Mouse (Mus musculus) olfactory bulb, adult 2 months (tissue): ENCODE data around the gene Cs. TPM values are rescaled to one million over a fixed set of nuclear protein-coding genes. Genes with fewer than 3 reads are reported as not detected.

Source experiments
- H3K27ac ChIP-seq: fragments of 200-500 bp; 2 replicates; pipeline ENCODE4 v1.5.1; 2012; ENCODE audit warnings: low read depth, low read length; ENCODE audit not compliant: insufficient read depth
- H3K4me1 ChIP-seq: fragments of 200-500 bp; 2 replicates; pipeline ENCODE4 v1.6.1; 2012; ENCODE audit warnings: low read length; ENCODE audit not compliant: control insufficient read depth, insufficient read depth
- H3K4me3 ChIP-seq: fragments of 200-500 bp; 2 replicates; pipeline ENCODE4 v1.5.1; 2012; ENCODE audit warnings: mild to moderate bottlenecking, low read depth, low read length, moderate library complexity; ENCODE audit not compliant: insufficient read depth
- CTCF ChIP-seq: fragments of 200-500 bp; IDR thresholded peaks from 2 replicates; pipeline ENCODE4 v1.5.1; 2012; ENCODE audit warnings: low read depth, mild to moderate bottlenecking, low read length, moderate library complexity; ENCODE audit not compliant: insufficient read depth
- POLR2A ChIP-seq: fragments of 200-500 bp; IDR thresholded peaks from 2 replicates; pipeline ENCODE4 v1.6.1; 2012; ENCODE audit warnings: mild to moderate bottlenecking, low read depth, low read length, moderate library complexity; ENCODE audit not compliant: insufficient read depth
- WGBS: fragments of 180-500 bp; shearing (Covaris S2); methylation state at CpG from one replicate; pipeline ENCODE4 v1.1.7; 2018; 5-methylcytosine and 5-hydroxymethylcytosine counted together
- polyA plus RNA-seq: library from polyadenylated mRNA; stranded (reverse); fragments of >200 nt; gene quantifications from 2 replicates; pipeline ENCODE4 v1.2.4, GENCODE M21; 2012; ENCODE audit warnings: low replicate concordance; ENCODE audit not compliant: missing spikeins, insufficient read depth, insufficient read length

The Cs gene
- polyA plus RNA-seq, 1 experiment, result not detected

GRCm38 (mm10) chr10:128368402-128369217, 31.1 kb downstream of the Cs start, which contains the start of gene Coq10a:
Gene Coq10a (minus strand): TSS chr10:128368997.
- H3K4me3 ChIP-seq, result peak within 1 kb of the TSS; percentile 60
- peaks cover 5% of the 10 kb centered on the region; the same call in 1 of the 2 replicates for H3K4me1 ChIP-seq
- H3K27ac ChIP-seq, result peak within 1 kb of the TSS; percentile 76
- TF ChIP-seq POLR2A (peak; percentile 94), CTCF (no peak)
- under 1% methylated on average over 84 of the region's 87 CpGs for WGBS

- TF ChIP-seq POLR2A, result no peak
- TF ChIP-seq CTCF, result no peak
- WGBS, result 2% methylated on average over 9 of the region's 9 CpGs
- peak overlapping the region; percentile 71 for H3K27ac ChIP-seq
These were observed 31.6 kb downstream of the Cs start for GRCm38 (mm10) chr10:128369218-128369543.

GRCm38 (mm10) chr10:128369599-128369998, 32.1 kb downstream of the Cs start:
- Histone ChIP-seq H3K4me1 (peaks cover 5% of the 10 kb centered on the region; the same call in 1 of the 2 replicates), H3K4me3 (no peak overlapping the region), H3K27ac (peak overlapping the region; percentile 71)
- WGBS, result 70% methylated on average over 6 of the region's 6 CpGs
- no peak for TF ChIP-seq POLR2A
- TF ChIP-seq CTCF, result no peak

More at GRCm38 (mm10) chr10:128369218-128369543, 31.6 kb downstream of the Cs start:
- H3K4me1 ChIP-seq, result peaks cover 5% of the 10 kb centered on the region; the same call in 1 of the 2 replicates
- H3K4me3 ChIP-seq, result peak overlapping the region; percentile 60

GRCm38 (mm10) chr10:128370021-128370420, 32.5 kb downstream of the Cs start:
- 46% methylated on average over 6 of the region's 6 CpGs for WGBS
- peaks cover 5% of the 10 kb centered on the region; the same call in 1 of the 2 replicates for H3K4me1 ChIP-seq
- no peak overlapping the region for H3K4me3 ChIP-seq
- H3K27ac ChIP-seq, result no peak overlapping the region
- TF ChIP-seq CTCF, result no peak
- no peak for TF ChIP-seq POLR2A

GRCm38 (mm10) chr10:128370601-128371000, 33.1 kb downstream of the Cs start:
- 54% methylated on average over 4 of the region's 4 CpGs for WGBS
- H3K27ac ChIP-seq, result no peak overlapping the region
- peaks cover 5% of the 10 kb centered on the region; the same call in 1 of the 2 replicates for H3K4me1 ChIP-seq
- no peak for TF ChIP-seq CTCF
- no peak for TF ChIP-seq POLR2A
- no peak overlapping the region for H3K4me3 ChIP-seq

- WGBS, result 73% methylated on average over 5 of the region's 5 CpGs
- Histone ChIP-seq H3K4me1 (peaks cover 7% of the 10 kb centered on the region; the same call in 1 of the 2 replicates), H3K4me3 (no peak overlapping the region), H3K27ac (no peak overlapping the region)
- no peak for TF ChIP-seq POLR2A
- TF ChIP-seq CTCF, result no peak
These were observed 34.6 kb downstream of the Cs start for GRCm38 (mm10) chr10:128372142-128372541.

GRCm38 (mm10) chr10:128372989-128373748, 35.6 kb downstream of the Cs start:
- TF ChIP-seq POLR2A, result no peak
- TF ChIP-seq CTCF, result no peak
- Histone ChIP-seq H3K4me3 (no peak overlapping the region), H3K27ac (no peak overlapping the region), H3K4me1 (peaks cover 6% of the 10 kb centered on the region)
- 84% methylated on average over 6 of the region's 6 CpGs for WGBS

GRCm38 (mm10) chr10:128374393-128374792, 36.9 kb downstream of the Cs start:
- H3K4me1 ChIP-seq, result peaks cover 15% of the 10 kb centered on the region
- no peak overlapping the region for H3K27ac ChIP-seq
- H3K4me3 ChIP-seq, result no peak overlapping the region
- 73% methylated on average over 6 of the region's 6 CpGs for WGBS
- TF ChIP-seq POLR2A, result no peak
- TF ChIP-seq CTCF, result no peak

GRCm38 (mm10) chr10:128376099-128376454, 38.5 kb downstream of the Cs start:
- peak overlapping the region; percentile 100 for H3K27ac ChIP-seq
- no peak for TF ChIP-seq POLR2A
- peak overlapping the region; percentile 96; the same call in 1 of the 2 replicates for H3K4me3 ChIP-seq
- H3K4me1 ChIP-seq, result peaks cover 16% of the 10 kb centered on the region
- WGBS, result 43% methylated on average over 4 of the region's 4 CpGs
